Mouse (Mus musculus) brain, embryonic 14.5 days (tissue): Measurements from ENCODE around the gene Aif1. TPM values are rescaled to one million over a fixed set of nuclear protein-coding genes. Genes with fewer than 3 reads are reported as not detected.

ENCODE experiments used
- DNase-seq: peaks from one replicate; pipeline ENCODE4 v3.0.0-alpha.2; 2011; ENCODE audit warnings: low read depth
- CTCF ChIP-seq: fragments of 200-500 bp; IDR thresholded peaks from 2 replicates; pipeline ENCODE4 v1.5.1; 2012; ENCODE audit warnings: inconsistent platforms, mild to moderate bottlenecking, moderate library complexity, borderline replicate concordance; ENCODE audit not compliant: insufficient read depth, insufficient read length; ENCODE audit errors: extremely low read depth
- POLR2A ChIP-seq: fragments of 200-500 bp; IDR thresholded peaks from 2 replicates; pipeline ENCODE4 v1.6.1; 2012; ENCODE audit warnings: mild to moderate bottlenecking, inconsistent platforms, borderline replicate concordance; ENCODE audit not compliant: poor library complexity, insufficient read depth, insufficient read length, severe bottlenecking; ENCODE audit errors: extremely low read depth
- polyA plus RNA-seq: library from polyadenylated mRNA; depleted of rRNA; stranded (reverse); fragments of >200 nt; gene quantifications from 2 replicates; pipeline ENCODE4 v1.2.3, GENCODE M21; 2012; rRNA removed

Gene Aif1
- 1.6 and 2.2 TPM in 2 replicates for polyA plus RNA-seq

DNA sequence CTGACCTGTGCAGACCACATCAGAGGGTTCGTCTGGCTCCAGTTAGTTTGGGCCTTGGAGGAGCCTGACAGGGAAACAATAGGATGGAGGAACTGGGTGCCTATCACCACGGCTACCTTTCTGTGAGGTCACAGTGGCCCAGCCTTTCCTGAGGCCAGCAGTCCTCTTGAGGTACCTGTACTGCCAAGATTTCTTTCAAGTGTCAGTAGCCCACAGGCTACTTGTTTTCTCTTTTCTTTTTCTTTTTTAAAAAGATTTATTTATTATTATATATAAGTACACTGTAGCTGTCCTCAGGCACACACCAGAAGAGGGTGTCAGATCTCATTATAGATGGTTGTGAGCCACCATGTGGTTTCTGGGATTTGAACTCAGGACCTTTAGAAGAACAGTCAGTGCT is at the start of gene Aif1:
Gene Aif1 (minus strand): TSS at position 101 of the 400 bp plus-strand sequence.
- no peak for DNase-seq
- TF ChIP-seq POLR2A, result no peak
- no peak for TF ChIP-seq CTCF

GRCm38 (mm10) chr17:35225456-35225855 is 49.6 kb upstream of the Aif1 start:
- TF ChIP-seq POLR2A, result no peak
- TF ChIP-seq CTCF, result no peak
- DNase-seq, result no peak

- no peak for TF ChIP-seq POLR2A
- TF ChIP-seq CTCF, result no peak
Measured at GRCm38 (mm10) chr17:35224641-35225040, 48.8 kb upstream of the Aif1 start.

GRCm38 (mm10) chr17:35222299-35222698 is 46.4 kb upstream of the Aif1 start:
- no peak for DNase-seq
- no peak for TF ChIP-seq CTCF
- no peak for TF ChIP-seq POLR2A

More at GRCm38 (mm10) chr17:35224641-35225040, 48.8 kb upstream of the Aif1 start:
- DNase-seq, result no peak

DNA sequence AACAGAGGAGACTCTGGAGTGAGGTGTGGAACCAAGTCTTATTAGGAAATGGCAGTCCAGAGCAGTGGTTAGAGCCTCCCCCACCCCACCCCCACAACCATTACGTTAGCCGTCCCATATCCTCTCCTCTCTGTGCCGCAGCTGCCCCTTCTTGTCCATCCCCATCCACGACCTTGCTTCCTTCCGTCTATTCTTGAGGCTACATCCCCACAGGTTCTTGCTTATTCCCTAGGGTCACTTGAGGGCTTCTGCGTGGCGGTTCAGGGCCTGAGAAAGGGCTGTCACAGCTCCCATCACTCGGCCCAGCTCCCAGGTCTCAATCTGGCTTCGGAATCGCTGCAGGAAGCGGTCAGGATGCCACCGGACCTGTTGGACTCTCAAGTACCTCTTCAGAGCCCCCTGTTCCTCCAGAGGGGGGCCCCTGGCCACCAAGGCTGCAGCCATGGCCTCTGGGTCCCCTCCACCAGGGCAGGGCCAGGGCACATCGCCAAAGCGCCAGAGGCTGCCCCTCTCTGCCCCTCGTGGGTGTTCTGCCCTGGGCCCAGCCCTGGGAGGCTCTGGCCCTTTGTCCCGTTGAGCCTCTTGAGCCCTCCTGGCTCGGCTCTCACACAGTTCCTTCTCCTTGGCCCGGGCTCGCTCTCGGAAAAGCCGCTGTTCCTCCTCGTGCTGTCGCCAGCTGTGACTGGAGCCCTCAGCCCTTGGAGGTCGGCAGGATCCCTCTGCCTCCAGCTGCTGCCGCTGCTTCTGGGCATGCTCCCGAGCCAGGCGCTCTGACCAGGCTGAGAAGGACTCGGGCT is 44.5 kb upstream of the Aif1 start, which contains the start of gene Gm16181:
Gene Gm16181 (plus strand): TSS at position 679 of the 797 bp plus-strand sequence.
- TF ChIP-seq CTCF, result no peak
- no peak for TF ChIP-seq POLR2A
- no peak for DNase-seq

GRCm38 (mm10) chr17:35219601-35220041 is 43.8 kb upstream of the Aif1 start:
- TF ChIP-seq POLR2A (no peak), CTCF (no peak)
- no peak for DNase-seq

DNA sequence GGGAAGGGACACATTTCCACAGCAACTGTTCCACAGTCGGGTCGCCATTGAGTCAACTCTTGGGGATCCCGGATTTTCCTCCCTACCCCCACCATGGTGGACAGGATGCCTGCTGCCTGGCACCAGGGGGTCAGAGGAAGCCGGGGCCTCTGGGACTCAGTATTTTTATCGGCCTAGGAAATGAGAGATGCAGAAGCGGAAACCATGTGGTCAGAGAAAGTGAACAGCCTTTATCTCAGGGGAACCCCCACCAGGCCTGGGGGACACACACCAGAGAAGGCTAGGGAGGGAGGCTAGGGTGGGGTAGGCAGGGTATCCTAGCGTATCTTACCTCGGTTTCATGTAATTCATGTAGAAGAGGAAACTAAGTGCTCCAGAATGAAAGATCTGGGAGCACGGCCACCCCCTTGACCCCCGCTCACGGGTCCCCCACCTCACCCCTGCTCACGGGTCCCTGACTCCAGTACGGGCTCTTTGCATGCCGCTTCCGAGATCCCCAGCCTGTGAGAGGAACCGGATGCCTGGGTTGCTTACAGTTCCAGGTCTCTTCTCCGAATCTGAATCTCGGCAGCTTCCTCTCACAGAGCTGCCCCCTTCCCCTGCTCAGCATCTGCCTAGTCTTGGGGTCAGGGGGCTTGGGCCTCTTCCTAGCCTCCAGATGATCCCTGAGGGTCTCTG is 42.8 kb upstream of the Aif1 start:
- no peak for TF ChIP-seq POLR2A
- TF ChIP-seq CTCF, result no peak
- DNase-seq, result no peak

GRCm38 (mm10) chr17:35213071-35213470 is 37.2 kb upstream of the Aif1 start:
- TF ChIP-seq CTCF (no peak), POLR2A (no peak)
- no peak for DNase-seq

GRCm38 (mm10) chr17:35210593-35210992 is 34.7 kb upstream of the Aif1 start:
- TF ChIP-seq CTCF, result no peak
- TF ChIP-seq POLR2A, result no peak
- no peak for DNase-seq

DNA sequence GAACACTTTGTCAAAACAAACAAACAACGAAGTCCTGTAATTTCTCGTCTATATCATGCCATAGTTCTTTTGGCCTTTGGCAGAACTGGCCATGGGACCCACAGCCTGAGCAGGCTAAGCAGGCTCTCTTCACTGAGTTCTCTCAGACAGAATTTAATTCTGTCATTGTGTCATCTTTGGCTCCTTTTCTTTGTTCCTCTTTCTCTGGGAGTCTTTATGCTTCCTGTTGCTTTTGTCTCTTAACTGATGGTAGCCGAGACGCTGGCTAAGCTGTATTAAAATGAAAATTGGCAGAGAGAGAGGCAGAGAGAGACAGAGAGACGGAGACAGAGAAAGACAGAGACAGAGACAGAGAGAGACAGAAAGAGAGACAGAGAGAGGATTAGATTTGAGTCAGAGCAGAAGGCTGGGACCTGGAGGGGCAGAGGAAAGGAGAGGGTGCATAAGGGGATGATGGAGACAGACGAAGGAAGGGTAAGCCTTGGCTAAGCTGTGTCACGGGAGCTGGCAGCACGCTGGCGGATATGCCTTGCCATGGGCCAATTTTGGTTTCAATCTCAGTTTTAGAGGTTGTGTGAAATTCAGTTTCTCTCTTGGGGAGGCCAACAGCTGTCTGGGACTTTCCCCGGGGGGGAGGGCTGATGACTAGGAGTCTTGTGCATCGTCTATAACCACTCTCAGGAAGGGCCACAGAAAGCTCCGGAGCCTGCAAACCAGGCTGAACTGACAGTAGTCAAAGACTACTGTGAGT is 34.1 kb upstream of the Aif1 start:
- no peak for DNase-seq
- TF ChIP-seq CTCF (no peak), POLR2A (no peak)

- DNase-seq, result no peak
- TF ChIP-seq CTCF, result no peak
- TF ChIP-seq POLR2A, result no peak
Measured at GRCm38 (mm10) chr17:35205380-35205769, 29.5 kb upstream of the Aif1 start.

- TF ChIP-seq CTCF (no peak), POLR2A (no peak)
- no peak for DNase-seq
Measured at GRCm38 (mm10) chr17:35204494-35205379, 28.9 kb upstream of the Aif1 start, which contains the start of gene Lta. Gene Lta (minus strand): TSS chr17:35205351.
